Mouse (Mus musculus): ENCODE results near the gene Flrt1. TPM values are rescaled to one million over a fixed set of nuclear protein-coding genes. Genes with fewer than 3 reads are reported as not detected.
A peak's percentile ranks its signal among the peaks of the same experiment; 100 is the strongest.

Gene Flrt1
- polyA plus RNA-seq (2015; fragmentation: Nextera tagmentation; extraction: Ambion mirVana) = 0.99 and 1.1 TPM in 2 replicates

DNA sequence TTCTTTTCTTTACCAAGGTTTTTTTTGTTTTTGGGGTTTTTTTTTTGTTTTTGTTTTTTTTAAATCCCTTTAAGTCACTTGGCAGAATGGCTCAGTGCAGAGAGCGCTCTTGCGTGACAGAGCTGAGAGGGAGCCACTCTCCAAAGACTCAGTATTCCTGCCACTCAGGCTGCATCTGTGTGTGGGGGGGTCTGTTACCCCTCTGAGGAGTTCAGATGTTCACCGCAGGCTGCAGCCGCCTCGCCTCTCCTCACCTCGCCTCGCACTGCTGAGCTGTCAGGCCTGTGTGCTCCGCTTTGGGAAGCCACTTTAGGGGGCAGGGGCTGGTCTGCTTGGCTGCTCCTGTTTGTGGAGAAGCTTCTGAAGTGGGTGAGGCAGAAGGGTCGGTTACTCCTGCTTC lies at the start of gene Flrt1:
TSS of gene Flrt1 (minus strand) at position 186 of the 400 bp plus-strand sequence.
- Histone ChIP-seq H3K9me3 (ENCODE audit: control insufficient read depth, low read length) (no peaks in the 10 kb centered on the region), H3K9ac (ENCODE audit: low read length) (0 out of 2 replicates have a peak within 1 kb of the TSS, but pooled peaks have one; percentile 9), H3K27me3 (ENCODE audit: control insufficient read depth, insufficient read depth, low read depth, low read length) (no peaks in the 10 kb centered on the region), H3K4me2 (ENCODE audit: low read depth, low read length) (no peak within 1 kb of the TSS; the same call in 1 of the 2 replicates), H3K4me1 (replicated peaks; ENCODE audit: control insufficient read depth, insufficient read depth, low read length) (peaks cover 41% of the 10 kb centered on the region), H3K4me3 (ENCODE audit: low read length) (no peak within 1 kb of the TSS), H3K36me3 (ENCODE audit: control insufficient read depth, insufficient read depth, low read length) (no peaks in the 10 kb centered on the region), H3K27ac (ENCODE audit: low read length) (no peak within 1 kb of the TSS)
- no peak for ATAC-seq (ENCODE audit: low read depth)
- 56% methylated on average over 9 of the region's 9 CpGs for WGBS

DNA sequence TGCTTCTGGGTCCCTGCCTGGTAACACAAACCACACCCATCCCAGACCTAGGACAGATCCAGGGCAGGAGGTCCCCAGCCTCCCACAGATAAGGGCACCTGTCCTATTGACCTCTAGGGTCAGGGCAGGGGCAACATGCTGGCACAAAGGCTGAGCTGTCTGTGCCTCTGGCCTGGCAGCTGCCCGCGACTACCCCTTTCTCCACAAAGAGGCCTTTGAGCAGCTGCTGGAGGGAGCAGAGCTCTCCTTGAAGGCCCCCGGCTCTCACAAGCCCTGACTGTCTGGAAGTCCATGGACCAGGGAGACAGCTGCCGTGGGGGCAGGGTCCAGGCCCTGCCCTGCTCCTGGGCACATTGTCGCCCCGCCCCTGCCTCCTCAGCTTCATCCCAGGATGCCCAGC lies 49.7 kb upstream of the Flrt1 start:
- H3K9me3 ChIP-seq (ENCODE audit: control insufficient read depth, low read length) = no peaks in the 10 kb centered on the region
- H3K36me3 ChIP-seq (ENCODE audit: control insufficient read depth, insufficient read depth, low read length) = no peaks in the 10 kb centered on the region
- 77% methylated on average over 6 of the region's 6 CpGs for WGBS
- H3K27me3 ChIP-seq (ENCODE audit: control insufficient read depth, insufficient read depth, low read depth, low read length) = no peaks in the 10 kb centered on the region; the same call in 1 of the 2 replicates
- no peak for ATAC-seq (ENCODE audit: low read depth)
- H3K27ac ChIP-seq (ENCODE audit: low read length) = no peak overlapping the region
- peaks cover 6% of the 10 kb centered on the region for H3K4me1 ChIP-seq (replicated peaks; ENCODE audit: control insufficient read depth, insufficient read depth, low read length)
- H3K9ac ChIP-seq (ENCODE audit: low read length) = no peak overlapping the region
- H3K4me3 ChIP-seq (ENCODE audit: low read length) = no peak overlapping the region
- H3K4me2 ChIP-seq (ENCODE audit: low read depth, low read length) = no peak overlapping the region

DNA sequence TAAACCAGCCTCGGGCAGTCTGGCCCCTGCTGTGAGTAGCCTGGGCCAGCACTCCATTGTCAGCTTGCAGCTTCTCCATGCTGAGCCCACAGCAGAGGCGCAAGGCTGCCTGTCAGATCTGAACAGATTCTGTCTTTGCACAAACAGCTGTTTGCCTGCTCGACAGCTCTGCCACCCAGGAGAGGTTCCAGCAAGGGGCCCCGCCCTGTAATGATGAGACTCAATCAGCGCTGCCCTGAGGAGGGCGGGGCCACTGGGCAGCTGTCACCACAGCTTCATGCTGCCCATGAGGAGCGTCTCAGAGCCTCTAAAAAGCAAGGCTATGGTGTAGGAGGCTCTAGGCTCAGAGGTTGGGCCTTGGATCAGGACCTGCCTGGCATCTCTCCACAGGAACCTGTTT lies 47.7 kb upstream of the Flrt1 start:
- 30% methylated on average over 7 of the region's 7 CpGs for WGBS
- no peak overlapping the region for H3K9ac ChIP-seq (ENCODE audit: low read length)
- 0 out of 2 replicates have a peak, but pooled peaks cover 3% of the 10 kb centered on the region for H3K4me1 ChIP-seq (replicated peaks; ENCODE audit: control insufficient read depth, insufficient read depth, low read length)
- no peaks in the 10 kb centered on the region; the same call in 1 of the 2 replicates for H3K27me3 ChIP-seq (ENCODE audit: control insufficient read depth, insufficient read depth, low read depth, low read length)
- H3K36me3 ChIP-seq (ENCODE audit: control insufficient read depth, insufficient read depth, low read length) = no peaks in the 10 kb centered on the region
- no peak overlapping the region for H3K4me3 ChIP-seq (ENCODE audit: low read length)
- ATAC-seq (ENCODE audit: low read depth) = peak; percentile 37
- no peaks in the 10 kb centered on the region for H3K9me3 ChIP-seq (ENCODE audit: control insufficient read depth, low read length)
- H3K4me2 ChIP-seq (ENCODE audit: low read depth, low read length) = no peak overlapping the region
- no peak overlapping the region for H3K27ac ChIP-seq (ENCODE audit: low read length)

DNA sequence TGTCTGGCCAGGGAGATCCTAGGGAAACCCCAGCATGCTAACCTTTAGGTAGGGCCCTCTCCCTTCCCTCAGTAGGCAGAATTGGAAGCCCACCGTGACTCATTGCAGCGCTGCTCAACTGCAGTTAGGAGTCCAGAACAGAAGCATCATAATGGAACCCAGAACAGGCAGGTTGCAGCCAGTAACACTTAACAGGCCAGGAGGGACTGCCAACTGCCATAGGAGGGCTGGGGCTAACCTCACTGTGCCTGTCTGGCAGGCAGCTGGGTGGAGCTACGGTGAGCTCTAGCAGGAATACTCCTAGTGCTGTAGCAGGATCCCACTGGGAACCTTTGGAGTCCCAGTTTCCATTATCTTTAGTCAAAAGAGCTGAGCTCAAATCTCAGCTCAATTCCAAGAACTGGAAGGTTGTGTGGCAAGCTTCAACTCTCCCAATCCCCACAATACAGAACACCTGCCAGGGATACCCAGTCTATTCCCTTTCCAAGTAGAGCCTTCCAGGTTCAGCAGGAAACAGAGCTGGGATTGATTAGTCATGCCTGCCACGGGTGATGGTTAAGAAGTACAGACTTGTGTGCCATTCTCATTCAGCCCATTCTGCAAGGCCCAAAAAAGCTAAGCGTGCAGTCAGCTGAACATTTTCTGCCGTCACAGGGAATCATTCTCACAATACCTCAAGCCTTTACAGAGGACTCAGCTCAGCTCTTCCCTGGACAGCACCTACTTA lies 46.6 kb upstream of the Flrt1 start:
- 86% methylated on average over 6 of the region's 6 CpGs for WGBS
- Histone ChIP-seq H3K9ac (ENCODE audit: low read length) (no peak overlapping the region), H3K36me3 (ENCODE audit: control insufficient read depth, insufficient read depth, low read length) (no peaks in the 10 kb centered on the region), H3K4me1 (replicated peaks; ENCODE audit: control insufficient read depth, insufficient read depth, low read length) (peaks cover 3% of the 10 kb centered on the region; the same call in 1 of the 2 replicates), H3K4me2 (ENCODE audit: low read depth, low read length) (no peak overlapping the region), H3K27ac (ENCODE audit: low read length) (no peak overlapping the region), H3K27me3 (ENCODE audit: control insufficient read depth, insufficient read depth, low read depth, low read length) (no peaks in the 10 kb centered on the region; the same call in 1 of the 2 replicates), H3K4me3 (ENCODE audit: low read length) (no peak overlapping the region), H3K9me3 (ENCODE audit: control insufficient read depth, low read length) (no peaks in the 10 kb centered on the region)
- ATAC-seq (ENCODE audit: low read depth) = no peak

DNA sequence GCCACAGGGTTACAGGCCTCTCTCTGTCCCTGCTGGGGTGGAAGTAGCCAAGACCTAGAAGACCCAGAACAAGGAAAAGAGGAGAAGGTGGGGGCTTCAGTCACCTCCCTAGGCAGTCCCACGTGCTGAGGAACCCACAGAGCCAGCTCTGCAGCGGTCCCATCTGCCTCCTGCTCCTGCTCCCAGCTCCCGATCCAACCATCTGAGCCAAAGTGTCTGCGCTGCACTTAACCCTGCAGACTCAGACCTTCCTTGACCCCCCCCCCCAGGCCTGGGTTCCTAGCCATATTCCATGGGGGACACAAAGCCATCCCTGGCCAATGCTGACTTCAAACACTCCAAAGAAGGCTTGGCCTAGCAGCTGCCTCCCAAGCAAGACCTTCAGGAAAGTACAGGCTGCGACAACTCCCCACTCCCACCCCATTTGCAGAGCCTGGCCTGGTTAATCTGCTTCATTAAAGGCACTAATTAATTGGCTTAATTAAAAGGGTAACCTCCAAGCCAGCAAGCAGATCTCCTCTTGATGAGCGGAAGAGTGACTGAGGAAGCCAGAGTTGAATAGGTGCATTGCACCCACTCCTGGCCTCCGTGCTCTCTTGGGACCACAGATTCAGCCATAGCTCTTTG lies 45.9 kb upstream of the Flrt1 start:
- Histone ChIP-seq H3K27ac (ENCODE audit: low read length) (no peak overlapping the region), H3K9ac (ENCODE audit: low read length) (no peak overlapping the region), H3K9me3 (ENCODE audit: control insufficient read depth, low read length) (no peaks in the 10 kb centered on the region), H3K4me3 (ENCODE audit: low read length) (no peak overlapping the region), H3K4me2 (ENCODE audit: low read depth, low read length) (no peak overlapping the region), H3K4me1 (replicated peaks; ENCODE audit: control insufficient read depth, insufficient read depth, low read length) (peaks cover 3% of the 10 kb centered on the region; the same call in 1 of the 2 replicates), H3K27me3 (ENCODE audit: control insufficient read depth, insufficient read depth, low read depth, low read length) (no peaks in the 10 kb centered on the region; the same call in 1 of the 2 replicates), H3K36me3 (ENCODE audit: control insufficient read depth, insufficient read depth, low read length) (no peaks in the 10 kb centered on the region)
- no peak for ATAC-seq (ENCODE audit: low read depth)
- 83% methylated on average over 7 of the region's 7 CpGs for WGBS

DNA sequence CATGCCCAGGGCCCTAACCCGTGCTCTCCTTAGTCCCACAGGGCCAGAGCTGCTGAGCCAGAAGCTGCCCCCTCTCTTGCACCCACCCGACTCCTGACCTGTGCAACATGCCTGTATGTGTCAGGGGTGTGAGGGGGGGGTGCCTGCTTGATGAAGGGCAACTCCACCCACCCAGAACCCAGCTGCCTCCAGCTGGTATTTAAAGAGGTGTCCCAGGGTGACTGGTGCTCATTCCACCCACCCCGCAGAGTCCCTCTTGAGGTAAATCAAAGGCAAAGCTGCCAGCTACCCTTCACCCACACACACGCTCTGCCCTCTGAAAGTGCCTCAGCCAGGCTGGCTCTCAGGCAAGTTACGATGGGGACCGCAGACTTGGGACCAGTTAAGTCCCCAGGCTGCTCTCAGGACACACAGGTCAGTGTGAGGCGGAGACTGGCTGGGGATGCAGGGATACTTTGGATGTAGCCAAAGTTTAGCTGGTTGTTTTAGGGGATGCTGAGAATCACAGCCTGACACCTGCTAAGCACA lies 43.7 kb upstream of the Flrt1 start:
- Histone ChIP-seq H3K4me3 (ENCODE audit: low read length) (no peak overlapping the region), H3K9ac (ENCODE audit: low read length) (no peak overlapping the region), H3K9me3 (ENCODE audit: control insufficient read depth, low read length) (no peaks in the 10 kb centered on the region), H3K36me3 (ENCODE audit: control insufficient read depth, insufficient read depth, low read length) (no peaks in the 10 kb centered on the region), H3K27ac (ENCODE audit: low read length) (no peak overlapping the region), H3K27me3 (ENCODE audit: control insufficient read depth, insufficient read depth, low read depth, low read length) (peaks cover 10% of the 10 kb centered on the region; the same call in 1 of the 2 replicates), H3K4me2 (ENCODE audit: low read depth, low read length) (no peak overlapping the region), H3K4me1 (replicated peaks; ENCODE audit: control insufficient read depth, insufficient read depth, low read length) (peaks cover 3% of the 10 kb centered on the region; the same call in 1 of the 2 replicates)
- WGBS = 67% methylated on average over 7 of the region's 7 CpGs
- ATAC-seq (ENCODE audit: low read depth) = 0 out of 2 replicates have a peak, but pooled peaks have one; percentile 8

DNA sequence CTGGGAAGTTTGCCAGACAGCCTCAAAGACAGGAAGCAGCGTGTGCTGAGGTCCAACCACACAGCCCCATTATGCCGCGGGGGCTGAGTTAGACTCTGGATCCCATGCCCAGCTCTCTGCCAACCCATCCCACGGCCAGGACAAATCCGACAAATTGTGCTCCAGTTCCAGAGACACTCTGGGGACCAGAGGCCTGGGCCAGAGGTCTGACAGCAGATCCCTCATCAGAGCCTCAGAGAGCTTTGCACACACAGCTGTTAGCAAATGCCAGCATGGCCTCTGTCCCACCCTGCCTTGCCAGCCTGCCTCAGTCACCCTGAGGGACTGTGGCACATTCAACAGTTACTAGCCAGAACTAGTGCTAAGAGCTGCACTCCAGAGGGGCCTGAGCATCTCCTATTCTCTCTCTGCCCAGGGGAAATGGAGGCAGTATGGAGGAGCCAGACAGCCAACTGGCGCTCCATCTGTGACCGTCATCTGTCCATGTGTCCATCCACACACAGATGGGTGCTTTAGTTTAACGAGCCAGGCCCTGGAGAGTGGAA lies 43.1 kb upstream of the Flrt1 start:
- Histone ChIP-seq H3K4me3 (ENCODE audit: low read length) (no peak overlapping the region), H3K9ac (ENCODE audit: low read length) (no peak overlapping the region), H3K4me1 (replicated peaks; ENCODE audit: control insufficient read depth, insufficient read depth, low read length) (peaks cover 6% of the 10 kb centered on the region; the same call in 1 of the 2 replicates), H3K27me3 (ENCODE audit: control insufficient read depth, insufficient read depth, low read depth, low read length) (peaks cover 10% of the 10 kb centered on the region; the same call in 1 of the 2 replicates), H3K9me3 (ENCODE audit: control insufficient read depth, low read length) (no peaks in the 10 kb centered on the region), H3K27ac (ENCODE audit: low read length) (no peak overlapping the region), H3K36me3 (ENCODE audit: control insufficient read depth, insufficient read depth, low read length) (no peaks in the 10 kb centered on the region), H3K4me2 (ENCODE audit: low read depth, low read length) (no peak overlapping the region)
- no peak for ATAC-seq (ENCODE audit: low read depth)
- 48% methylated on average over 8 of the region's 8 CpGs for WGBS

DNA sequence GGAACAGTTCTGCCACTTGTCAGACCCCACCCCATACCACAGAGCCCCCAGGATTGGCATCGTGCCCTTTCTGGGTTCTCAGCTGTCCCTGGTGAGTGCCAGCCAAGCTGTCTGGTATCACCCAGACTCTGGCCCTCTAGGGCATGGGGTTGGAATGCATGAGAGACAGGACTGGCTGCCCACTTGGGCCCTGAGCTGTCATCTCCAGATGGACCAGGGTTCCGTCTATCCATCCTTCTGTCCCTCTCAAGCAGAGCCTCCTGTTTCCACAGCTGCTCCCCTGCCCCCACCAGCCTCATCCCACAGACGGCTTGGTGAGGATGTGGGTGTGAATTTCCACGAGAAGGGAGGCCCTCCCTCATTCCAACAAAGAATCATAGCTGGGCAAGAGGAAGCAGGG lies 42.6 kb upstream of the Flrt1 start:
- Histone ChIP-seq H3K4me2 (ENCODE audit: low read depth, low read length) (no peak overlapping the region), H3K4me3 (ENCODE audit: low read length) (no peak overlapping the region), H3K4me1 (replicated peaks; ENCODE audit: control insufficient read depth, insufficient read depth, low read length) (peaks cover 11% of the 10 kb centered on the region; the same call in 1 of the 2 replicates), H3K36me3 (ENCODE audit: control insufficient read depth, insufficient read depth, low read length) (no peaks in the 10 kb centered on the region), H3K27ac (ENCODE audit: low read length) (no peak overlapping the region), H3K27me3 (ENCODE audit: control insufficient read depth, insufficient read depth, low read depth, low read length) (peaks cover 10% of the 10 kb centered on the region; the same call in 1 of the 2 replicates), H3K9me3 (ENCODE audit: control insufficient read depth, low read length) (no peaks in the 10 kb centered on the region), H3K9ac (ENCODE audit: low read length) (no peak overlapping the region)
- ATAC-seq (ENCODE audit: low read depth) = no peak
- 38% methylated on average over 4 of the region's 4 CpGs for WGBS

DNA sequence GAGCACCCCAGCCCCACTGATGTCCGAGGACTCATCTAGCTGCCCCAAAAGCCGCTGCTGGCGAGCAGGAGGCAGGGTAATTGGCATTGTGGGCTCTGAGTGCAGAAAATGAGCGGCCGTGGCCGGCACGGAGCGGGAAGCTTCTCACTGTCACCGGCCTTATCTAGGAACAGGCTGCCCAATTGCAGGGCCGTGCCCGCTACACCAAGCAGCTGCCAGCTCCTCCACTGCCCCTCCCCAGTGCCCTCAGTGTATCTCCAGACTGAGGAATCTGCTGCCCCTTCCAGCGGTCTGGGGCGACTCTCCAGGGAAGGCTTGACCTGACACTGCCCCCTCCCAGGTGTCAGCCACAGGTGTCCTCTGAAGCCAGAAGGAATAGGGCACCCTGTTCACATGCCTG lies 40.8 kb upstream of the Flrt1 start:
- H3K27ac ChIP-seq (ENCODE audit: low read length) = no peak overlapping the region
- no peak overlapping the region for H3K4me2 ChIP-seq (ENCODE audit: low read depth, low read length)
- no peak for ATAC-seq (ENCODE audit: low read depth)
- H3K9ac ChIP-seq (ENCODE audit: low read length) = no peak overlapping the region
- 67% methylated on average over 13 of the region's 13 CpGs for WGBS
- H3K4me1 ChIP-seq (replicated peaks; ENCODE audit: control insufficient read depth, insufficient read depth, low read length) = peaks cover 14% of the 10 kb centered on the region
- H3K9me3 ChIP-seq (ENCODE audit: control insufficient read depth, low read length) = no peaks in the 10 kb centered on the region
- no peaks in the 10 kb centered on the region for H3K36me3 ChIP-seq (ENCODE audit: control insufficient read depth, insufficient read depth, low read length)
- H3K27me3 ChIP-seq (ENCODE audit: control insufficient read depth, insufficient read depth, low read depth, low read length) = peaks cover 10% of the 10 kb centered on the region; the same call in 1 of the 2 replicates
- H3K4me3 ChIP-seq (ENCODE audit: low read length) = no peak overlapping the region

All from lung, embryonic 16.5 days (tissue).